Mouse (Mus musculus): Measurements from ENCODE around the gene Emc3. TPM values are rescaled to one million over a fixed set of nuclear protein-coding genes. Genes with fewer than 3 reads are reported as not detected.

Emc3 gene
- 78.4 and 78.5 TPM in 2 replicates for polyA plus RNA-seq (2015; fragmentation: Nextera tagmentation; extraction: Ambion mirVana)

GRCm38 (mm10) chr6:113530932-113531839 is at the start of gene Emc3, which contains the start of gene Fancd2:
Gene Emc3, minus strand, starts transcription at chr6:113531652.
Gene Fancd2, plus strand, starts transcription at chr6:113531682.
- Histone ChIP-seq H3K9me3 (ENCODE audit: control insufficient read depth, low read length) (no peaks in the 10 kb centered on the region), H3K27ac (replicated peaks) (peak within 1 kb of the TSS; percentile 89)

DNA sequence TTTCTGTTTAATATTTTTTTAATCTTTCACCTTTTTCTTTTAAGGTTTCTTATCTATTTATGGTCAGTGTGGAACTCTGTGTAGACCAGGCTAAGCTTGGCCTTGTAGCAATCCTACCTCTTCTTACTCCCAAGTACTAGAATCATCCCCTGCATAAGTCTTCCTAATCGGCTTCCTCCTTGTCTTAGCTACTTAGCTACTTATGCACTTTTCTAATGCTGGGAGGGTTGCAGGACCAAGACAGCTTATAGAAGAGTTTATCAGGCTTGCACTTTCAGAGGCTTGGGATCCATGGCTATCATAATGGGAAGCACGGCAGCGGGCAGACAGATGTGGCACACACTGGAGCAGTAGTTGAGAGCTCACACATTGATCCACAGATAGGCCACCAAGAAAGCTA is 47.9 kb upstream of the Emc3 start:
- WGBS, result 91% methylated on average over 3 of the region's 3 CpGs

More at GRCm38 (mm10) chr6:113530932-113531839, at the start of gene Emc3, which contains the start of gene Fancd2:
- peak; percentile 90 for DNase-seq (ENCODE audit: low spot score)
- under 1% methylated on average over 47 of the region's 47 CpGs for WGBS
- peak within 1 kb of the TSS; percentile 94 for H3K4me3 ChIP-seq (ENCODE audit: low read depth, low read length)
- no peaks in the 10 kb centered on the region for H3K4me1 ChIP-seq (replicated peaks; ENCODE audit: control insufficient read depth, insufficient read depth)
- peak within 1 kb of the TSS; percentile 63 for H3K4me2 ChIP-seq (replicated peaks; ENCODE audit: low read depth)
- no peaks in the 10 kb centered on the region for H3K36me3 ChIP-seq (ENCODE audit: control insufficient read depth, insufficient read depth, low read length)
- TF ChIP-seq CTCF (IDR thresholded peaks at IDR 0.05; ENCODE audit: low read depth), result no peak
- ATAC-seq (ENCODE audit: low FRiP score, low TSS enrichment), result peak; percentile 93
- H3K27me3 ChIP-seq (ENCODE audit: control insufficient read depth, insufficient read depth, low read length), result no peaks in the 10 kb centered on the region
- peak within 1 kb of the TSS; percentile 89 for H3K9ac ChIP-seq (ENCODE audit: low read length)

DNA sequence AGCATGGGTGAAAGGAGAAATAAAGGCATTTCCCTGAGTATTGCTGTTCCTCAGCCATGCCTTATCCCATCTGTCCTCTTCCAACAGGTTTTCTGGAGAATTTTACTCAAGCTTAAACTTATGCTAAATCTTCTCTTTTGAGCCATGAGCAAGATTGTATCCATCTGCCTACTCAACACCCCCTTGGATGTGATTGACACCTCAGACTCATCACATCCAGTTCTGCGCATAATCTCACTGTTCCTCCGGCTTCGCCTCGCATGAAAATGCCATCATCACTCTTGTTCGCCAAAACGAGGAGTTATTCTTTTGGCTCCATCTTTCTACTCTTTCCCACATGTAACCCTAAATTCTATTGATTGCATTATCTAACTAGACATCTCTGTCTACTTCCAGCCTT is 44.6 kb upstream of the Emc3 start:
- H3K4me1 ChIP-seq (replicated peaks; ENCODE audit: control insufficient read depth, insufficient read depth), result no peaks in the 10 kb centered on the region
- 0 out of 2 replicates have a peak, but pooled peaks cover 2% of the 10 kb centered on the region for H3K36me3 ChIP-seq (ENCODE audit: control insufficient read depth, insufficient read depth, low read length)
- DNase-seq (ENCODE audit: low spot score), result no peak
- WGBS, result 96% methylated on average over 6 of the region's 6 CpGs
- no peak overlapping the region for H3K4me3 ChIP-seq (ENCODE audit: low read depth, low read length)
- no peak for ATAC-seq (ENCODE audit: low FRiP score, low TSS enrichment)
- no peak for TF ChIP-seq CTCF (IDR thresholded peaks at IDR 0.05; ENCODE audit: low read depth)
- no peak for TF ChIP-seq EP300 (optimal IDR thresholded peaks at IDR 0.05)
- no peak overlapping the region for H3K4me2 ChIP-seq (replicated peaks; ENCODE audit: low read depth)
- no peaks in the 10 kb centered on the region for H3K9me3 ChIP-seq (ENCODE audit: control insufficient read depth, low read length)
- no peaks in the 10 kb centered on the region for H3K27me3 ChIP-seq (ENCODE audit: control insufficient read depth, insufficient read depth, low read length)
- no peak overlapping the region for H3K27ac ChIP-seq (replicated peaks)
- no peak overlapping the region for H3K9ac ChIP-seq (ENCODE audit: low read length)

More for the DNA sequence above, 47.9 kb upstream of the Emc3 start:
- H3K4me1 ChIP-seq (replicated peaks; ENCODE audit: control insufficient read depth, insufficient read depth), result no peaks in the 10 kb centered on the region
- no peaks in the 10 kb centered on the region for H3K27me3 ChIP-seq (ENCODE audit: control insufficient read depth, insufficient read depth, low read length)
- H3K27ac ChIP-seq (replicated peaks), result no peak overlapping the region
- no peak for DNase-seq (ENCODE audit: low spot score)
- ATAC-seq (ENCODE audit: low FRiP score, low TSS enrichment), result no peak
- H3K4me2 ChIP-seq (replicated peaks; ENCODE audit: low read depth), result no peak overlapping the region
- no peaks in the 10 kb centered on the region for H3K9me3 ChIP-seq (ENCODE audit: control insufficient read depth, low read length)
- H3K36me3 ChIP-seq (ENCODE audit: control insufficient read depth, insufficient read depth, low read length), result 0 out of 2 replicates have a peak, but pooled peaks cover 2% of the 10 kb centered on the region
- H3K9ac ChIP-seq (ENCODE audit: low read length), result no peak overlapping the region
- TF ChIP-seq EP300 (optimal IDR thresholded peaks at IDR 0.05) (no peak), CTCF (IDR thresholded peaks at IDR 0.05; ENCODE audit: low read depth) (no peak)
- H3K4me3 ChIP-seq (ENCODE audit: low read depth, low read length), result no peak overlapping the region

DNA sequence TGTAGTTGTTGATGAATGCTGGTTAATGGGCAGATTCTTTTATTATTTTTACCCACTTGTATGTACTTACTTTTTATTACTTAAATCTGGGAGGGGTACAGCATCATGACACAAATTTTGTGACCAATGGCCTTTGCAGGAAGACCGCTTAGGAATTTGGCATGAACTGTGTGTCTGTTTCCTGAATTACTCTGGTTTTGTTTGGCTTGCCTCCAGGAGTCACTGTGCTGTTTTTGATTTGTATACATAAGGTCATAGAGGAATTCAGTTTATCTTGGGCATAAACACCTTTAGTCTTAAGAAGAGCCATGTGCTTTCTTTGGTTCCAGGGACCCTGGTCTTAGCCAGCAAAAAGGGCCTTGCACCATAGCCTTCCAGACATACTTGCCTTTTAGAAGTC is 33.1 kb upstream of the Emc3 start:
- Histone ChIP-seq H3K27ac (replicated peaks) (0 out of 2 replicates have a peak overlapping the region, but pooled peaks have one; percentile 13), H3K9me3 (ENCODE audit: control insufficient read depth, low read length) (no peaks in the 10 kb centered on the region), H3K9ac (ENCODE audit: low read length) (no peak overlapping the region), H3K27me3 (ENCODE audit: control insufficient read depth, insufficient read depth, low read length) (no peaks in the 10 kb centered on the region), H3K4me2 (replicated peaks; ENCODE audit: low read depth) (no peak overlapping the region), H3K4me3 (ENCODE audit: low read depth, low read length) (no peak overlapping the region), H3K4me1 (replicated peaks; ENCODE audit: control insufficient read depth, insufficient read depth) (no peaks in the 10 kb centered on the region), H3K36me3 (ENCODE audit: control insufficient read depth, insufficient read depth, low read length) (no peaks in the 10 kb centered on the region)
- WGBS, result 72% methylated on average over 1 of the region's 1 CpGs
- DNase-seq (ENCODE audit: low spot score) (no peak), ATAC-seq (ENCODE audit: low FRiP score, low TSS enrichment) (no peak)
- TF ChIP-seq CTCF (IDR thresholded peaks at IDR 0.05; ENCODE audit: low read depth), result no peak
- TF ChIP-seq EP300 (optimal IDR thresholded peaks at IDR 0.05), result no peak

- no peak for DNase-seq (ENCODE audit: low spot score)
- ATAC-seq (ENCODE audit: low FRiP score, low TSS enrichment), result no peak
- Histone ChIP-seq H3K27ac (replicated peaks) (no peak overlapping the region), H3K36me3 (ENCODE audit: control insufficient read depth, insufficient read depth, low read length) (no peaks in the 10 kb centered on the region), H3K4me2 (replicated peaks; ENCODE audit: low read depth) (no peak overlapping the region), H3K4me3 (ENCODE audit: low read depth, low read length) (no peak overlapping the region), H3K27me3 (ENCODE audit: control insufficient read depth, insufficient read depth, low read length) (no peaks in the 10 kb centered on the region), H3K9me3 (ENCODE audit: control insufficient read depth, low read length) (no peaks in the 10 kb centered on the region), H3K4me1 (replicated peaks; ENCODE audit: control insufficient read depth, insufficient read depth) (no peaks in the 10 kb centered on the region), H3K9ac (ENCODE audit: low read length) (no peak overlapping the region)
- TF ChIP-seq EP300 (optimal IDR thresholded peaks at IDR 0.05) (no peak), CTCF (IDR thresholded peaks at IDR 0.05; ENCODE audit: low read depth) (no peak)
- WGBS, result 81% methylated on average over 6 of the region's 6 CpGs
Observed at GRCm38 (mm10) chr6:113559736-113560135, 28.3 kb upstream of the Emc3 start.

Measured in stomach, postnatal 0 days (tissue).